Mouse (Mus musculus): Measurements from ENCODE around the gene Cox4i2.

Gene Cox4i2

DNA sequence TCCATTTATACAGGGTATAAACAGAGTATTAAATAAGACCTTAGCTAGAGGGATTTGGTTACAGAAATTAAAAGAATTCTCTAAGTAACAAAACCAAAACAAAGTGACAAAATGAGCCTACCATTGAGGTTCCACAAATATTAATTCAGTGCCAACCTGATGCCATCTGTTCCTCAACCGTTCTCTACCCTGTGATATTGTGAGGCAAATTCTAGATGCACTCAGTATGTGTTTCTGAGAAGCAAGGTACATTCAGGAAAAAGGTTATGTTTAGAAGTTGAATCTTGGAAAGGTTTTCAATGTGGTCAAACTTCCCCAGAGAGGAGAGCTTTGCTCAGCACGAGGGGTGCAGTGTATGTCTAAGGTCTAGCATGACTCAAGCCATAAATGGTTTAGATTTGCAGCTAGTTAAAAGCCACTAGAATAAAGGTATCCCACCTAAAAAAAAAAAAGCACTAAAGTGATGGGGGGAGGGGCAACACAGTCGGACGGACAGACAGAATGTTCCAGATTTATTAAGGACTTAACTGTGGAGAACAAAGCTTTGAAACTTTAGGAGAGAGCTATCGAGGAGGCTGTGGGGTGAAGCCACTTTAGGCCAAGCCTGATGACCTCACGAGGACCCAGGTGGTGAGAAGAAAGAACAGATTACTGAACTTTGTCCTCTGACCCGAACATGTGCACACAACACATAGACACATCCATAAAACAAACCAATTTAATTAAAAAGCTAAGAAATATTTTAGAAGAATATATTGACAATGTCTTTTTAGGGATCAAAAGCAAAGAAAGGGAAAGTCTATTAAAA is 46.2 kb downstream of the Cox4i2 start:
- DNase-seq (ENCODE audit: low spot score in 2 of 2), result no peak

DNA sequence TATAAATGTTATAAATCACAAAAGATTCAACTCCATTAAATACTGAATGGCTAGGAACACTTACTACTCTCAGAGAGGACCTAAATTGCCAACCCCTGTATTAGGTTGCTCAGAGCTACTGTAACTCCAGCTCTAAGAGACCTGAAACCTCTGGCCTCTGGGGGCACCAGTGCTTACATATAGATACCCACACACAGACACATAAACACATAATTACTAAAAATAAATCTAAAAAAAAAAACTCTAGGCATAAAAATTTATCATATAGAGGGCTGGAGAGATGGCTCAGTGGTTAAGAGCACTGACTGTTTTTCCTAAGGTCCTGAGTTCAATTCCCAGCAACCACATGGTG is 46.8 kb downstream of the Cox4i2 start:
- no peak for DNase-seq (ENCODE audit: low spot score in 2 of 2)

DNA sequence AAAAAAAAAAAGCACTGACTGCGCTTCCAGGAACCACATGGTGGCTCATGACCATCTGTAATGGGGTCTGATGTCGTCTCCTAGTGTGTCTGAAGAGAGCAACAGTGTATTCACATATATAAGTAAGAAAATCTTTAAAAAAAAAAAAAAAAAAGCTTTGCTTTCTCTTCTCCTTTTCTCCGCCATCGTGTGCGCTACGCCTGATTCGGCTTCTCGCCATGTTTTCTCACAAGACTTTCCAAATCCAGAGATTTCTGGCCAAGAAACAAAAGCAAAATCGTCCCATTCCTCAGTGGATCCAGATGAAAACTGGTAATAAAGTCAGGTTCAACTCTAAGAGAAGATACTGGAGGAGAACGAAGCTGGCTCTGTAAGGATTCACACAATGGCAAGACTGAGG is 48.3 kb downstream of the Cox4i2 start:
- DNase-seq (ENCODE audit: low spot score in 2 of 2), result no peak

DNA sequence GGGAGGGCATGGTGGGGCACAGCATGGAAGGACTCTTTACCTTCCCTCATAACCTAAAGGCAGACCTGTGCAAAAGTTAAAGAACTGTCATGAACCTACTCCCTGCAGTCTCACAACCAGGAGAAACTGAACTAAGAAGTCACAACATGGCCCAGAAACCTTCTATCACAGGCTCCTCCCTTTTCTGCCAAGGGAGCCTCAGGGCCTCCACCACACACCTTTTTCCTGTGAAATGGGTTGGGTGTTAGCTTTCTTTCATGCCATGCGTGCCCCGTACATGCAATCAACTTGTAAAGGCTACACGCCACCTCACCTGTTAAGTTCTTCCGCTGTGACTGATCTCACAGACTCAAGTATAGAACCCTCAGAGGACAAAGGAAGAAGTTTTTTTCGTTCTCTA is 49.1 kb downstream of the Cox4i2 start:
- no peak for DNase-seq (ENCODE audit: low spot score in 2 of 2)

GRCm38 (mm10) chr2:152804408-152805110 is 50.6 kb downstream of the Cox4i2 start:
- DNase-seq (ENCODE audit: low spot score in 2 of 2), result no peak

GRCm38 (mm10) chr2:152805111-152805490 is 51.1 kb downstream of the Cox4i2 start:
- DNase-seq (ENCODE audit: low spot score in 2 of 2), result no peak

DNA sequence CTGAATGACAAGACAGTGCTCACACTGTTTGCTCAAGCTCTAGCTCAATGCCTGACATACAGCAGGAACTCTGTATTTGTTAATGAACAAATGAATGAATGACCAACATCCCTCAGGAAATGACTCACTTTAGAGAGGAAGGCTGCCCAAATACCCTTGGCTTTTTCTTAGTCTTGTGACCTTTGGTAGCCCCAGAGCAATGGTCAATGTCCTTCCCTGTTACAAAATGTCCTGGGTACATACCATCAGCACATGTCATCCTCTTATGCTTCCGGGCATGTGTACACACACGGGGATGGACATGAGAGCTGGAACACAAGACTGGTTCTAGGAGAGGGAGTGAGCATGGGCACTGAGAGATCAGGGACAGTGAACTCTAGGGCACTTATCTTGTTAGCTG is 52.1 kb downstream of the Cox4i2 start:
- DNase-seq (ENCODE audit: low spot score in 2 of 2), result no peak

DNA sequence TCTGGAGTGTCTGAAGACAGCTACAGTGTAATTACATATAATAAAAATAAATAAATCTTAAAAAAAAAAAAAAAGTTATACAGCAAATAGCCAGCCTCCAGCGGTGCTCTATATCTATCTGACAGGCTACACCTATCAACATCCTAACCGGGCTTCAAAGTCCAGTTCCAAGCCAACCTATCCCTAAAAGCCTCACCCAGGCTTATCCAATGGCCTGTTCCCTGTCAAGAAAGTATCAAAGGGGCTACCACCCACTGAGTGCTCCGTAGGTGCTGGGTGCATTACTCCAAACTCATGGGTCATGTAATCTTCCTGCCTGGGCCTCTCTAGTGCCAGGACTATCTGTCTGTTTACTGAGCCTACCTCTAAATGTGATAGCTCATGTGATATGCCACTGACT is 54.2 kb downstream of the Cox4i2 start:
- no peak for DNase-seq (ENCODE audit: low spot score in 2 of 2)

DNA sequence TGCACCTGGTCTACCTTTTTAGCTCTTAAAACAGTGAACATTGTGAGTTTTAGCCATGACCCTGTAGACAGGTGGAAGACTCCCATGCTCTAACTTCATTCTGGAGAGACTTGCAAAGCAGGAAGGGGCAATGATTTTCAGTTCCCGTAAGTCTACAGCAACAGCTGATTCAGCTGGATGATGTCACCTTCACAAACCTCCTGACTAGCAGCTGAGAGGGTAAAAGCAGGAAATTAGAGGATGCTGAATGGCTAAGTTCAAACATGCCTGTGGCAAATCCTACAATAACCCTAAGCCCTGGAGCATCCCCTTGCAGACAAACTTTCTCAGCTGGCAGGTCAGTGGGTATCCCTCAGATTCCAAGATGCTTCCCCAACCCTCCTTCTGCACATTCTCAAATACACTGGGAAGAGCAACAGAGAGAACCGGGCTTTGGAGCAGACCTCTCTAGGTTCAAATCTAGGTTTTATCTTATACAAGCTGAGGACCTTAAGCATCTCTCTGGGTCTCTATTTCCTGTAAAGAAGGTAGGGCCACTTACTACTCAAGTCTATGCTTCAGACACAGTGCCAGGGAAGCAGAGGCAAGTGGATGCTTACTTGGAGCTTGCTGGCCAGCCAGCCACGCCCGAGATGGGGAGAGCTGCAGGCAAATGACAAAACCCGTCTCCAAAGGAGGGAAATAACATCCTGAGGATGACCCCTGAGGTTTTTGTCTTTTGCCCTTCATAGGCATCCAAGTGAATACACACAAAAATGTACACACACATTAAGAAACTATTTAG is 56.4 kb downstream of the Cox4i2 start:
- peak in 1 of 2 experiments; percentile 42 for DNase-seq (ENCODE audit: low spot score in 2 of 2)

GRCm38 (mm10) chr2:152811336-152812165 is 57.6 kb downstream of the Cox4i2 start:
- no peak for DNase-seq (ENCODE audit: low spot score in 2 of 2)

GRCm38 (mm10) chr2:152813232-152813631 is 59.3 kb downstream of the Cox4i2 start:
- no peak for DNase-seq (ENCODE audit: low spot score in 2 of 2)

- DNase-seq (ENCODE audit: low spot score in 2 of 2), result no peak
These were observed 60.4 kb downstream of the Cox4i2 start for GRCm38 (mm10) chr2:152814213-152814874.
